Mouse (Mus musculus) limb, embryonic 14.5 days (tissue): ENCODE results near the gene Gm20388. TPM values are rescaled to one million over a fixed set of nuclear protein-coding genes. Genes with fewer than 3 reads are reported as not detected.
"Not testable (repeated sequence)": the region's sequence is repeated elsewhere in the genome, so short reads cannot be mapped to it uniquely, and the experiment has no call there.

Experiments
- ATAC-seq: fragments of 200-750 bp; cut with Nextera tagmentation; 2 replicates; pipeline ENCODE4 v1.8.0; 2017; ENCODE audit warnings: low read depth, moderate number of reproducible peaks, moderate TSS enrichment; ENCODE audit not compliant: low FRiP score
- DNase-seq: peaks from one replicate; pipeline ENCODE4 v3.0.0-alpha.2; 2015; ENCODE audit warnings: low spot score
- H3K27ac ChIP-seq: fragments of 300-500 bp; sonication (generic); replicated peaks from 2 replicates; pipeline ENCODE4 v1.5.1; 2014; ENCODE audit warnings: low read depth, mild to moderate bottlenecking, low read length, moderate library complexity, mixed read lengths
- H3K27me3 ChIP-seq: fragments of 300-500 bp; sonication (generic); 2 replicates; pipeline ENCODE4 v1.6.1; 2014; ENCODE audit warnings: low read length, mixed read lengths; ENCODE audit not compliant: control insufficient read depth, insufficient read depth
- H3K36me3 ChIP-seq: fragments of 300-500 bp; sonication (generic); 2 replicates; pipeline ENCODE4 v1.6.1; 2014; ENCODE audit warnings: mild to moderate bottlenecking, low read length, moderate library complexity, mixed read lengths; ENCODE audit not compliant: control insufficient read depth, insufficient read depth
- H3K4me1 ChIP-seq: fragments of 300-500 bp; sonication (generic); 2 replicates; pipeline ENCODE4 v1.6.1; 2014; ENCODE audit warnings: antibody characterized with exemption, low read length, mixed read lengths; ENCODE audit not compliant: control insufficient read depth, insufficient read depth
- H3K4me2 ChIP-seq: fragments of 300-500 bp; sonication (generic); replicated peaks from 2 replicates; pipeline ENCODE4 v1.6.1; 2014; ENCODE audit warnings: low read depth, mild to moderate bottlenecking, low read length, moderate library complexity; ENCODE audit not compliant: severe bottlenecking
- H3K4me3 ChIP-seq: fragments of 300-500 bp; sonication (generic); replicated peaks from 2 replicates; pipeline ENCODE4 v1.5.1; 2014; ENCODE audit warnings: low read length
- H3K9ac ChIP-seq: fragments of 300-500 bp; sonication (generic); 2 replicates; pipeline ENCODE4 v1.6.1; 2014; ENCODE audit warnings: mild to moderate bottlenecking, low read depth, low read length, moderate library complexity; ENCODE audit not compliant: severe bottlenecking
- H3K9me3 ChIP-seq: fragments of 300-500 bp; sonication (generic); 2 replicates; pipeline ENCODE4 v1.6.1; 2016; ENCODE audit warnings: low read length; ENCODE audit not compliant: control insufficient read depth
- POLR2A ChIP-seq: fragments of 200-500 bp; IDR thresholded peaks from 2 replicates; pipeline ENCODE4 v1.8.0; 2012; ENCODE audit warnings: inconsistent platforms, mild to moderate bottlenecking, moderate library complexity, borderline replicate concordance; ENCODE audit not compliant: insufficient read depth, insufficient read length; ENCODE audit errors: extremely low read depth
- WGBS: fragments of 180-500 bp; shearing (Covaris S2); extraction: QIAGEN DNeasy Blood & Tissue Kit; methylation state at CpG from one replicate; pipeline ENCODE4 v1.1.7; 2014; 5-methylcytosine and 5-hydroxymethylcytosine counted together
- polyA plus RNA-seq, 2 experiments: library from polyadenylated mRNA; depleted of rRNA in 1 of 2; stranded (reverse) in 1 of 2; unstranded in 1 of 2; fragments of >200 nt; fragmentation: Nextera tagmentation in 1 of 2; extraction: Ambion mirVana in 1 of 2; gene quantifications; 2 replicates each; pipeline versions ENCODE4 v1.2.1 to v1.2.3; 2012 to 2014

Gm20388 gene
- polyA plus RNA-seq, 2 experiments: 1.9 to 49.9 TPM

GRCm38 (mm10) chr8:123188006-123188405, 3277.4 kb downstream of the Gm20388 start:
- ATAC-seq: no peak
- H3K36me3 ChIP-seq: no peaks in the 10 kb centered on the region
- no peak for TF ChIP-seq POLR2A
- no peak for DNase-seq
- no peaks in the 10 kb centered on the region for H3K9me3 ChIP-seq
- 89% methylated on average over 2 of the region's 2 CpGs for WGBS
- H3K27ac ChIP-seq: no peak overlapping the region
- H3K9ac ChIP-seq: no peak overlapping the region
- H3K27me3 ChIP-seq: no peaks in the 10 kb centered on the region
- no peak overlapping the region for H3K4me3 ChIP-seq
- H3K4me1 ChIP-seq: peaks cover 11% of the 10 kb centered on the region
- H3K4me2 ChIP-seq: no peak overlapping the region

DNA sequence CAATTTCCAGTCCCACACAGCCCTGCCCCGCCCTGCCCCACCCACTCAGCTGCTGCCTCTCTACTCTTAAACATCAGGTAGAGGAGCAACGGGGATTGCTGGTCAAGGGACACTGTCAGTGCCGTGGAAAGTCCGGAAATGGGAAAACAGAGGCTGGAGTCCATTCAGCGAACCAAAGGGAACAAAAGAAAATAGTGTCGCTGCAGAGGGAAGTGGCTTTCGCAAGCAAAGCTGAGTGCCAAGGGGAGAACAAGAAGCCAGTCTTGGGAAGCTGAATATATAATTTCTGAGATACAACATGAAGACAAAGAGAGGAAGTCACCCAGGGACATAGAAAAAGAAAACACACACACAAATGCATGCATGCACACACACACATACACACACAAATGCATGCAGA, 3278.2 kb downstream of the Gm20388 start:
- H3K4me1 ChIP-seq: peaks cover 11% of the 10 kb centered on the region
- no peaks in the 10 kb centered on the region for H3K27me3 ChIP-seq
- 81% methylated on average over 7 of the region's 7 CpGs for WGBS
- ATAC-seq (no peak), DNase-seq (no peak)
- no peak overlapping the region for H3K27ac ChIP-seq
- H3K4me2 ChIP-seq: no peak overlapping the region
- no peaks in the 10 kb centered on the region for H3K9me3 ChIP-seq
- TF ChIP-seq POLR2A: no peak
- H3K9ac ChIP-seq: no peak overlapping the region
- H3K36me3 ChIP-seq: no peaks in the 10 kb centered on the region
- no peak overlapping the region for H3K4me3 ChIP-seq

DNA sequence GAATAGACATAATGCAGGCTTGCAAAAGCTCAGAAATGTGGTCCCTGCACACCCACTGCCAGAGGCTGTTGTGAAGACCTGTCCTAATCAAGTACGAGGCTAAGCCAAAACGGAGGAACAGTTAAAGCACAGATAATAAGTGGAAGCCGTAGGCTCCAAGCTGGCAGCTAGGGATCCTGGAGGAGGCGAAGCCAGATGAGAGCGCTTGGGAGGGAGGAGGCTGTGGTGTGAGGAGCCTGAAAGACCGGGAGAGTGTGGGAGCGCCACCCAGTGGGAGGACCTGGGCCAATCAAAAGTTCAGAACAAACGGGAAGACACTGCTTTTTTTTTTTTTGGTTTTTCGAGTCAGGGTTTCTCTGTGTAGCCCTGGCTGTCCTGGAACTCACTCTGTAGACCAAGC, 3280.0 kb downstream of the Gm20388 start:
- no peak for TF ChIP-seq POLR2A
- H3K36me3 ChIP-seq: no peaks in the 10 kb centered on the region
- ATAC-seq (peak; percentile 64; the same call in 1 of the 2 replicates), DNase-seq (peak; percentile 73)
- H3K4me1 ChIP-seq: peaks cover 11% of the 10 kb centered on the region
- no peak overlapping the region for H3K4me3 ChIP-seq
- WGBS: 2% methylated on average over 9 of the region's 9 CpGs
- peak overlapping the region; percentile 40; the same call in 1 of the 2 replicates for H3K4me2 ChIP-seq
- no peaks in the 10 kb centered on the region for H3K9me3 ChIP-seq
- no peaks in the 10 kb centered on the region for H3K27me3 ChIP-seq
- H3K9ac ChIP-seq: no peak overlapping the region
- H3K27ac ChIP-seq: no peak overlapping the region

- Histone ChIP-seq H3K4me2 (no peak overlapping the region), H3K36me3 (no peaks in the 10 kb centered on the region), H3K9me3 (no peaks in the 10 kb centered on the region), H3K4me1 (no peaks in the 10 kb centered on the region), H3K27ac (no peak overlapping the region), H3K27me3 (no peaks in the 10 kb centered on the region), H3K9ac (no peak overlapping the region), H3K4me3 (no peak overlapping the region)
- TF ChIP-seq POLR2A: no peak
- DNase-seq (no peak), ATAC-seq (no peak)
- 58% methylated on average over 8 of the region's 8 CpGs for WGBS
These were observed 3281.3 kb downstream of the Gm20388 start for GRCm38 (mm10) chr8:123191908-123192307.

GRCm38 (mm10) chr8:123193771-123194170, 3283.1 kb downstream of the Gm20388 start:
- TF ChIP-seq POLR2A: no peak
- DNase-seq (no peak), ATAC-seq (no peak)
- Histone ChIP-seq H3K36me3 (no peaks in the 10 kb centered on the region), H3K4me3 (no peak overlapping the region), H3K27me3 (no peaks in the 10 kb centered on the region), H3K27ac (no peak overlapping the region), H3K9me3 (no peaks in the 10 kb centered on the region), H3K4me1 (no peaks in the 10 kb centered on the region), H3K9ac (no peak overlapping the region), H3K4me2 (no peak overlapping the region)
- 80% methylated on average over 9 of the region's 9 CpGs for WGBS

DNA sequence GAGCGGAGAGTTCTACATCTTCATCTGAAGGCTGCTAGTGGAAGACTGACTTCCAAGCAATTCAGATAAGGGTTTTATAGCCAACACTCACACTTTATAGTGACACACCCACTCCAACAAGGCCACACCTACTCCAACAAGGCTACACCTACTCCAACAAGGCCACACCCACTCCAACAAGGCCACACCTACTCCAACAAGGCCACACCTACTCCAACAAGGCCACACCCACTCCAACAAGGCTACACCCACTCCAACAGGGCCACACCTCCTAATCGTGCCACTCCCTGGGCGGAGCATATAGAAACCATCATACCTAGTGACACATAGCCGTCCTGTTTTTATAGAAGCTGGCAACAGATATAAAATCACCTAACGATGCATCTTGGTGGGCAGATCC, 3286.4 kb downstream of the Gm20388 start:
- not testable (repeated sequence) for ATAC-seq, H3K4me1 ChIP-seq, H3K27me3 ChIP-seq, H3K27ac ChIP-seq, H3K36me3 ChIP-seq, DNase-seq, H3K9ac ChIP-seq, H3K4me2 ChIP-seq, H3K9me3 ChIP-seq, H3K4me3 ChIP-seq
- WGBS: 76% methylated on average over 5 of the region's 5 CpGs
